Mouse (Mus musculus) hindbrain, embryonic 10.5 days (tissue): Measurements from ENCODE around the gene Gpc6. TPM values are rescaled to one million over a fixed set of nuclear protein-coding genes. Genes with fewer than 3 reads are reported as not detected.

Source experiments
- DNase-seq: peaks from one replicate; pipeline ENCODE4 v3.0.0-alpha.2; 2017; ENCODE audit warnings: low spot score
- H3K27ac ChIP-seq: fragments of 300-500 bp; sonication (generic); 2 replicates; pipeline ENCODE4 v1.5.1; 2016; ENCODE audit warnings: mild to moderate bottlenecking, moderate library complexity
- H3K27me3 ChIP-seq: fragments of 300-500 bp; sonication (generic); 2 replicates; pipeline ENCODE4 v1.6.1; 2016; ENCODE audit warnings: mild to moderate bottlenecking; ENCODE audit not compliant: poor library complexity, insufficient read depth, severe bottlenecking
- H3K36me3 ChIP-seq: fragments of 300-500 bp; sonication (generic); 2 replicates; pipeline ENCODE4 v1.6.1; 2016; ENCODE audit warnings: mild to moderate bottlenecking, moderate library complexity
- H3K4me1 ChIP-seq: fragments of 300-500 bp; sonication (generic); replicated peaks from 2 replicates; pipeline ENCODE4 v1.6.1; 2016; ENCODE audit warnings: mild to moderate bottlenecking
- H3K4me3 ChIP-seq: fragments of 300-500 bp; sonication (generic); 2 replicates; pipeline ENCODE4 v1.5.1; 2016; ENCODE audit warnings: mild to moderate bottlenecking, moderate library complexity
- H3K9me3 ChIP-seq: fragments of 300-500 bp; sonication (generic); 2 replicates; pipeline ENCODE4 v1.6.1; 2016; ENCODE audit warnings: mild to moderate bottlenecking, moderate library complexity
- WGBS: fragments of 180-500 bp; shearing (Covaris S2); methylation state at CpG from one replicate; pipeline ENCODE4 v1.1.7; 2016; 5-methylcytosine and 5-hydroxymethylcytosine counted together
- polyA plus RNA-seq: library from polyadenylated mRNA; unstranded; fragments of >200 nt; fragmentation: Nextera tagmentation; extraction: Ambion mirVana; gene quantifications from 2 replicates; pipeline ENCODE4 v1.2.1, GENCODE M21; 2016

Gpc6 gene
- polyA plus RNA-seq, 1 experiment from 2014 or later = 34.3 TPM

DNA sequence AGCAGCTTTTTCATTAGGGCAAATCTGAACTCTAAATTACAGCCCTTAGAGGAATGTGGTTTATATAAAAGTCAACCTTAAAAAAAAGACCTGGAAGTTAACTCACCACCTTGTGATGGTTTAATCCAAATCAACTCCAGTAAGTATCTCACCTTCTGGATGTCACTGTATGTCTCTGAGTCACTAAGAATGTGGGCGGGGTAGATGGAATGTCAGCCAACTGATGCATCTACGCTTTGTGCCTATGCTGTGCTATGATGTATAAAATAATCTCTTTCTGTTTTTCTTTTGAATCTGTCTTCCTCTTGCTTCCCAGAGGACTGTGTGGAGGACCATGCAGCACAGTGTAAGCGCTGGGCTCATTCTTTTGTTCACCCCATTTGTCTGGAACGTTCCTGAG lies 966.9 kb downstream of the Gpc6 start:
- WGBS = 90% methylated on average over 4 of the region's 4 CpGs
- Histone ChIP-seq H3K4me3 (no peak overlapping the region), H3K27me3 (no peaks in the 10 kb centered on the region), H3K9me3 (no peaks in the 10 kb centered on the region), H3K36me3 (no peaks in the 10 kb centered on the region), H3K27ac (no peak overlapping the region), H3K4me1 (peaks cover 14% of the 10 kb centered on the region)
- DNase-seq = no peak

DNA sequence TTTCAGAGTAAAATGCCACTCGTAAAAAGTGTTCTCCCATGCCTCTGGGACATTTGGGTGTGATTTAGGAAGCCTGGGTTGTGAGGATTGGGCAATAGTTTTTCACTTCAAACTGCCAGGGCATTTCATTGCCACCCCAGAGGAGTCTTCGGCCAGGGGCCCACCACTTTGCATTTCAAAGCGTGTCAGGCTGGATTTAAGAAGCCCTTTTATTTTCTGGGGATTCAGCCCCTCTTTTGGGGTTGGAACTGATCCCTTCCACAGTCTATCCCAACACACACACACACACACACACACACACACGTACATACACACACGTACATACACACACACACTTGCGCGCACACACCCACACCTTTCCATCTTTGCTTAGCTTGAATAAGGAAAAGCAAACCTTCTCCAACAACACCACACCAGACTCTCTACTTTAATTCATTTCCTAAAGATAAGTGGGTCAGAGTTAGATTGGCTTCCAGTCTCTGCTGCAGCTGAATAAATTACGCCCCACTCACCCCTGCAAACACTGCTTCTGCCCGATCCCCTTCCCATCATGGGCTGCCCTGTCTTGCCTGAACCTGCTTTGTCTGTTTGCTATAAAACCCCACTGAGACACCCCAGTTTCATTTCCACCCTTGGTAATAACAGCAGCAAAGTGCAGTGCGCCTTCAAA lies 969.9 kb downstream of the Gpc6 start:
- 82% methylated on average over 10 of the region's 10 CpGs for WGBS
- no peaks in the 10 kb centered on the region for H3K36me3 ChIP-seq
- H3K27ac ChIP-seq = peak overlapping the region; percentile 45; the same call in 1 of the 2 replicates
- H3K9me3 ChIP-seq = no peaks in the 10 kb centered on the region
- no peak for DNase-seq
- peaks cover 12% of the 10 kb centered on the region for H3K4me1 ChIP-seq
- no peaks in the 10 kb centered on the region for H3K27me3 ChIP-seq
- no peak overlapping the region for H3K4me3 ChIP-seq

DNA sequence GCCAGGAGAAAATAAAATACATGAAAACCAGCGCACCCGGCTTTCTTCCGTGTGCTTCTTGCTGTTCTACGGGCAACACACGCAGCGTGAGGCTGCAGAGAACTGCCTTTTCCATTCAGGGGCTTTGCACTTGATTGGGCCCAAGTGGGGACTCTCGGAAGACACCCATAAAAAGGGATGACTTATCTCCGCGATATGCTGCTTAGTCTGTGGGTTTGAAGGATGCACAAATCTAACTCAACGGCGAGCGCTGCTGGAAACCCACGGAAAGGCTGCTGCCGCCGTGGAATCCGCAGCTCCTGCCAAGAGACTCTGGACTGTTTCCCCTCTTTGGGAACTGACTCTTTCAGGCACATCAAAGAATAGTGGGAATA lies 970.4 kb downstream of the Gpc6 start:
- peak overlapping the region; percentile 45; the same call in 1 of the 2 replicates for H3K27ac ChIP-seq
- peaks cover 12% of the 10 kb centered on the region for H3K4me1 ChIP-seq
- no peaks in the 10 kb centered on the region for H3K36me3 ChIP-seq
- H3K4me3 ChIP-seq = no peak overlapping the region
- H3K9me3 ChIP-seq = no peaks in the 10 kb centered on the region
- 91% methylated on average over 16 of the region's 16 CpGs for WGBS
- no peaks in the 10 kb centered on the region for H3K27me3 ChIP-seq
- DNase-seq = no peak

DNA sequence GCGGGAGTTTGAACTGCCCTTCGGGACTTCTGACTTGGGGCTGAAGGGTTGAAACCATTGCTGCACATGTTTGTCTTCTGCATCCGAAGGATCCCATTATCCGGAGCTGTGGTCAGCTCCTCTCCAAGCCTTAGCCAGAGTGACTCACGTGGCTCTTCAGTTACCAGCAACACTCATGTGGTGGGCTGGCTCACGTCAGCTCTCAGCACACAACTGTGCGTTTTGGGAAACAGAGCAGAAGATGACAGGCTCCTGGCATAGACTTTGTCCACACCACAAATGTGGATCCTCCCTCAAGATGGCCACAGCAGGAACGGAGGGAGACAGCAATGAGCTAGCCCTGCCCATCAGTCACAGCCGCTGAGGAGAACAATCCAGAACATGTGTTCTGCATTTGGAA lies 979.2 kb downstream of the Gpc6 start:
- no peak for DNase-seq
- H3K27me3 ChIP-seq = no peaks in the 10 kb centered on the region
- H3K27ac ChIP-seq = peak overlapping the region; percentile 75; the same call in 1 of the 2 replicates
- 86% methylated on average over 9 of the region's 9 CpGs for WGBS
- H3K4me3 ChIP-seq = no peak overlapping the region
- H3K9me3 ChIP-seq = no peaks in the 10 kb centered on the region
- H3K36me3 ChIP-seq = no peaks in the 10 kb centered on the region
- peaks cover 55% of the 10 kb centered on the region for H3K4me1 ChIP-seq

DNA sequence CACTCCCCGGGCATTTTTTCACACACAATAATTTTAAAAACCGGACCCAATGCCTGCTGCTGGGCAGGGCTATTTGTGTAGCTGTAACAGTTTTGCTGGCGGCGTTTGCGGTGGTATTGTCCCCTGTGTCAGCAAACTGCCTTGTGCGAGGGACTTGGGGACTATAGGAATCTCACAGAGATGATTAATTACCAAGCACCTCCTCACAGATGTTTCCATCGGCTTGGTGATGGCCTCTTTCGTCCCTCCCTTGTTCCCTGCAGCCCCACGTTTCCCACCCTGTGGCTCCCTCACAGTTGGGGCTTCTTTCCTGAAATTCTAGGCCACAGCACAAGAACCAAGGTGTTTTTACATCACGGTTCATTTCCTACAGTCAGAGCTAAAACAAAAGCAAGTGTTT lies 980.6 kb downstream of the Gpc6 start:
- H3K27me3 ChIP-seq = no peaks in the 10 kb centered on the region
- H3K9me3 ChIP-seq = no peaks in the 10 kb centered on the region
- H3K27ac ChIP-seq = peak overlapping the region; percentile 80
- 25% methylated on average over 10 of the region's 10 CpGs for WGBS
- no peaks in the 10 kb centered on the region for H3K36me3 ChIP-seq
- DNase-seq = peak; percentile 37
- H3K4me1 ChIP-seq = peaks cover 64% of the 10 kb centered on the region
- 0 out of 2 replicates have a peak overlapping the region, but pooled peaks have one; percentile 9 for H3K4me3 ChIP-seq

DNA sequence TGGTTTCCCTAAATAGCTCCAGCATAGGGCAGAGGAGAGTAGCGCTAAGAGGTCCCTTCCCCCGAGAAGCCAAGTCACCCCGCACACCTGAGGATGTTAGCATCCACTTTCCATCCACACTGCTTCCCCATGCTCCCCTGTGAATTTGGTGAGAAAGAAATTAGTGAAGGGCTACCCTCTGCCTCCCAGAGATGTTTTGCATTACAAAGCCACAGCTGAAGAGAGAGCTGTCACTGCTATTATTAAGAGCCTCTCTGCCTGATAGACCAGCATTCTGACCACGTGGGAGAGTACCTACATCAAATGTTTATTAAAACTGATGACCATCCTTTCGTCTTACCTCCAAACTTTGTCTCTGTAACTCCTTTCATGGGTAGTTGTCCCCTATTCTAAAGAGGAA lies 981.2 kb downstream of the Gpc6 start:
- peak overlapping the region; percentile 80 for H3K27ac ChIP-seq
- DNase-seq = no peak
- no peaks in the 10 kb centered on the region for H3K9me3 ChIP-seq
- 34% methylated on average over 5 of the region's 5 CpGs for WGBS
- H3K4me3 ChIP-seq = peak overlapping the region; percentile 9; the same call in 1 of the 2 replicates
- no peaks in the 10 kb centered on the region for H3K36me3 ChIP-seq
- H3K4me1 ChIP-seq = peaks cover 65% of the 10 kb centered on the region
- H3K27me3 ChIP-seq = no peaks in the 10 kb centered on the region

DNA sequence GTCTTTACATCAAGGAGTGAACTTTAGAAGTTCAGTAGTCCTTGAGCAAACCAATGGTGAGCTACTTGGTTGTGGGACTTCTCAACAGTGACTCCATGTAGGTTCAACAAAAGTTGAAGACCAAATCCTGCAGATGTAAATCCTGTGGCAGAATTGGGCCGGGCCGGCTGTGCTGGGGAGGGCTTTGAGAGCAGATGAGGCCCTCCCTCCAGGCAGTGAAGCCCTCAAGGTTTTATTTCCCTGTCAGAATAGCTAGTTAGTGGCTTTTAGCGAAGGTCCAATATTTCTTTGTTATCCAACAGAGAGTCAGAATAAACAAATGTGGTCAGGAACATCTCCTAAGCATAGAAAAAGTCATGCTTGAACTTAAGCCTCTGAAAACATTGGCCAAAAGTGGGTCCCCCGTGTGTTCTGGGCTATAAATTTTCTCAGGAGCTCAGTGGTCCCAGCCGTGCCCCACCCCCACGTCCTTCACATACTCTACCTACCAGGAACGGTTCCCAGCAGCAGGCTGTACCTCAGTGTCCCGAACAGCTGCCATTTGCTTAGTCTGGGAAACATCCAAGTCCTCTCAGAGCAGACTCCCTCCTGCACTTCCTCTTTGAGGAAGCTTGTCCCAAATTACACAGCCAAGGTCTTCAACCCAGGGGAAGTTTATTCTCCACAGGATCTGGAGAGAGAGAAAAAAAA lies 983.3 kb downstream of the Gpc6 start:
- H3K27ac ChIP-seq = peak overlapping the region; percentile 42; the same call in 1 of the 2 replicates
- H3K4me3 ChIP-seq = no peak overlapping the region
- DNase-seq = no peak
- H3K27me3 ChIP-seq = no peaks in the 10 kb centered on the region
- no peaks in the 10 kb centered on the region for H3K36me3 ChIP-seq
- H3K9me3 ChIP-seq = no peaks in the 10 kb centered on the region
- H3K4me1 ChIP-seq = peaks cover 59% of the 10 kb centered on the region
- WGBS = 78% methylated on average over 8 of the region's 8 CpGs

DNA sequence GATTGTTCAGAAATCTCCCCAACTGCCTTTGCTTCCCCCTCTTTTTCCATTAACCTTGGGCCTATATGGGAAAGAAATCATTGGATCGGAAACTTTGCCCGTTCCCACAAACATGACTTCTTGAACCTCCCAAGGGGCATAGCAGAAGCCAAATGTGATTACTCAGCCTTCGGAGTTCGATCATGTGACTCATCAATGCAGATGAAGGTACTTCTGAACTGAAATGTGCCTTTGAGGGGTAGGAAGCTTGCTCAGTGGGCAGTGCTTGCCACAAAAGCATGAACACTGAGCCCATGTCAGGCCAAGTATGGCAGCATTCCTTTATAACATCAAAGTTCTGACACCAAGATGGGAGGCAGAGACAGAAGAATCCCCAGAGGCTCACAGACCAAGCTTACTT lies 983.9 kb downstream of the Gpc6 start:
- H3K9me3 ChIP-seq = no peaks in the 10 kb centered on the region
- WGBS = 78% methylated on average over 4 of the region's 4 CpGs
- no peaks in the 10 kb centered on the region for H3K27me3 ChIP-seq
- no peak for DNase-seq
- no peak overlapping the region for H3K4me3 ChIP-seq
- no peak overlapping the region for H3K27ac ChIP-seq
- H3K36me3 ChIP-seq = no peaks in the 10 kb centered on the region
- peaks cover 52% of the 10 kb centered on the region for H3K4me1 ChIP-seq

DNA sequence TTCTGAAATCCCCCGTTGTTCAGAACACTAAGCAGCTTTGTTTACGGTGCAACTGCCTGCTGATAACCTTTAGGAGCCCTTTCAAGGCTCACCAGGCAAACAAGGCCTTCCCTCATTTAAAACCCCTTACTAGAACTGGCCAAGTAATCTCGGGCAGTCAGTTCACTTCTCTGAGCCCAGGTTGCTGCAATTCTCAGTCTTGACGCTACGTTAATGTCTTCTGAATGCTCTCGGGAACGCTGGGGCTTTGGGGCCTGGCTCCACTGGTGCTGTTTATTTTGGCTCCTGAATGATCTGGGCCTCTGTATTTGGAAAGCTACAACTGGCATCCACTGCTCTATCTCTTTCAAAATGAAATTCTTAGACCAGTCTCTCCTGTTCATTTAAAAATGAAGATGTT lies 985.2 kb downstream of the Gpc6 start:
- DNase-seq = no peak
- H3K36me3 ChIP-seq = no peaks in the 10 kb centered on the region
- H3K4me3 ChIP-seq = no peak overlapping the region
- H3K27ac ChIP-seq = no peak overlapping the region
- peaks cover 46% of the 10 kb centered on the region for H3K4me1 ChIP-seq
- H3K9me3 ChIP-seq = no peaks in the 10 kb centered on the region
- WGBS = 15% methylated on average over 7 of the region's 7 CpGs
- no peaks in the 10 kb centered on the region for H3K27me3 ChIP-seq

DNA sequence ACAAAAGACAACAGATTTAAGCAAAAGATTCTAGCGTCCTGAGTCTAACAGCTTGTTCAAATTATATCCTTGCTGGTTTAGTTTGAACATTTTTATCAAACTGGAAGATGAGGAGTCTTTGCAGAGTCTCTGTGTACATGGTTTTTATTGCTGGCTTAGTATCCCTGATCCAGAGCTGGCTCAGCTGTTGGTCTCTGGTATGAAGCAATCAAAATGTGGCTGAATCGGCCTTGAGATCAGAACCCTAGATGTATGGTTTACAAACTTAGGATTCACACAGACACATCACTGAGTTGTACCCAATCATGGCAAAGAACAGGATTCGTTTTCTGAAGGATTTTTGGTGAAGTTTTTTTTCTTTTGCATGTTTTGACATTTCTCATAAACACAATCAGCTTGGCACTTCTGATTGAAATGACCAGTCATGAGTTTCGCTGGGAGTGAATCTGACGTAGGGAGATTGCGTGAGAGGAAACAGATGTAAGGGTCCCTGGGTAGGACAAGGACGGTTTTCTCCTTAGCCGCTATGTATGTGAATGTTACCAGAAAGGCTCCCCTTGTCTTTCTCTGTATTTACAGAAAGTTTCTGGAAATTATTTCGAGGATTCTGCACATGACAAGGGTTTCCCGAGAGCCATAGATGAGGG lies 987.6 kb downstream of the Gpc6 start:
- H3K4me1 ChIP-seq = peaks cover 26% of the 10 kb centered on the region
- H3K27me3 ChIP-seq = no peaks in the 10 kb centered on the region
- no peak for DNase-seq
- H3K4me3 ChIP-seq = no peak overlapping the region
- H3K36me3 ChIP-seq = no peaks in the 10 kb centered on the region
- H3K9me3 ChIP-seq = no peaks in the 10 kb centered on the region
- WGBS = 89% methylated on average over 10 of the region's 10 CpGs
- H3K27ac ChIP-seq = no peak overlapping the region

DNA sequence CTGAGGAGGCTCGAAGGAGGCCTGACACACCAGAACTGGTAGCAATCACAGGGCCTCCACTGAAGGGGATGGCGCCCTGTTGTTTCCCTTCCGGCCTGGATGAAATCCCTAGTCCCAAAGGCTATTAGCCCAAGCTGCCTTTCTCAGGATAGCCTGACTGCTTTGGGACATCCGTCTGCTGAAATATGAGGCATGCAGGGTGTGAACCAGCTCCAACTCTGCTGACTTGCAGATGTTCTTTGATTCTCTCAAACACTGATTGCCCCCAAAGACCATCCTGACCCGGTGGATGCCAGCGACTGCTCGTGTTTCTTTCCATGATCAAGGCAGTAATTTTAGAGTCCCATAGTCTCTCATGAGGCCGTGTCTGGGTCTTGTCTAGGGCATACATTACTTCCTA lies 991.5 kb downstream of the Gpc6 start:
- 71% methylated on average over 8 of the region's 8 CpGs for WGBS
- no peak overlapping the region for H3K4me3 ChIP-seq
- H3K4me1 ChIP-seq = peaks cover 15% of the 10 kb centered on the region
- no peak overlapping the region for H3K27ac ChIP-seq
- no peaks in the 10 kb centered on the region for H3K27me3 ChIP-seq
- peak; percentile 32 for DNase-seq
- no peaks in the 10 kb centered on the region for H3K9me3 ChIP-seq
- no peaks in the 10 kb centered on the region for H3K36me3 ChIP-seq

DNA sequence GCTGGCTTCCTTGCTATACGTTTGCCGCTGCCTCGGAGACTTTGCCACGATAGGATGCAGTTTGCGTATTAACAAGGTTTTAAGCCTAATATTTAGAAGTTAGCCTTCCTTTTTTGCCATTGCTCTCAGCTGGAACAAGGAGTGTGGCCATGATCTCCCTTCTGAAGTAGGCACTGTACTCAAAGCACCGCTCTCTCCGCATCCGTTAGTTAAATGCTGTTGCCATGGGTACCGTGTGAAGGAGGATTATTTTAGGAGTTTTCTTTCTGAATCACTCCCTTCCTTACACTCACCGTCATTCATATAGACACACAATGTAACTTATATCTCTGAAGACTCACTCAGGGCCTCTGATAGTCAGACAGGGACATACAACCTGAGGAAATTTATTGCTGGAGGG lies 993.6 kb downstream of the Gpc6 start:
- WGBS = 96% methylated on average over 10 of the region's 10 CpGs
- Histone ChIP-seq H3K27me3 (no peaks in the 10 kb centered on the region), H3K4me1 (peaks cover 20% of the 10 kb centered on the region), H3K4me3 (no peak overlapping the region), H3K36me3 (no peaks in the 10 kb centered on the region), H3K27ac (no peak overlapping the region), H3K9me3 (no peaks in the 10 kb centered on the region)
- DNase-seq = no peak

DNA sequence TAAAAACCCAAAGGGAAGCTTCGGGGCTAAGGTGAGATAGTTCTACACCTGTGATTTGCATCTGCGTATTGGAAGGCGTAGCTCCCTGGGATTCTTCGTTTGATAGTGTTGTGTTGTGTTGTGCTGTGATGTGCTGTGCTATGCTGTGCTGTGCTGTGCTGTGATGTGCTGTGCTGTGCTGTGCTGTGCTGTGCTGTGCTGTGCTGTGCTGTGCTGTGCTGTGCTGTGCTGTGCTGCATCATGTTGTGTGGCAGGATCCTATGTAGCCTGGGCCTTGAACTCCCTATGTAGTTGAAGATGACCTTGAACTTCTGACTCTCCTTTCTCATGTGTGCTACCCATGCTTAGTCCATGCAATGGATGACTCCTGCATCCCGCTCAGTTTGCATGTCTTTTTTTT lies 994.5 kb downstream of the Gpc6 start:
- 95% methylated on average over 5 of the region's 5 CpGs for WGBS

More for the DNA sequence above, 994.5 kb downstream of the Gpc6 start:
- DNase-seq = no peak
- Histone ChIP-seq H3K9me3 (no peaks in the 10 kb centered on the region), H3K4me3 (no peak overlapping the region), H3K27me3 (no peaks in the 10 kb centered on the region), H3K27ac (no peak overlapping the region), H3K36me3 (no peaks in the 10 kb centered on the region), H3K4me1 (peaks cover 20% of the 10 kb centered on the region)
